Mouse (Mus musculus) liver, embryonic 14.5 days (tissue): ENCODE data around the gene Trim15. TPM values are rescaled to one million over a fixed set of nuclear protein-coding genes. Genes with fewer than 3 reads are reported as not detected.

ENCODE experiments used
- ATAC-seq: fragments of 200-750 bp; cut with Nextera tagmentation; 2 replicates; pipeline ENCODE4 v1.8.0; 2017; ENCODE audit warnings: moderate number of reproducible peaks, mild to moderate bottlenecking, moderate library complexity; ENCODE audit not compliant: insufficient read depth
- DNase-seq, 3 experiments: peaks; one replicate each; pipeline ENCODE4 v3.0.0-alpha.2; 2012 to 2013; ENCODE audit warnings: low read depth in 3 of 3, low spot score in 3 of 3
- H3K27ac ChIP-seq: fragments of 300-500 bp; sonication (generic); 2 replicates; pipeline ENCODE4 v1.5.1; 2014; ENCODE audit warnings: moderate library complexity, mild to moderate bottlenecking, control low read depth, inconsistent platforms
- H3K27me3 ChIP-seq: fragments of 300-500 bp; sonication (generic); 2 replicates; pipeline ENCODE4 v1.6.1; 2014; ENCODE audit warnings: mild to moderate bottlenecking, low read length, moderate library complexity; ENCODE audit not compliant: control insufficient read depth, insufficient read depth
- H3K36me3 ChIP-seq: fragments of 300-500 bp; sonication (generic); replicated peaks from 2 replicates; pipeline ENCODE4 v1.6.1; 2014; ENCODE audit warnings: low read depth; ENCODE audit not compliant: control insufficient read depth, insufficient read depth
- H3K4me1 ChIP-seq, 2 experiments: fragments of 200-500 bp in 1 of 2; fragments of 300-500 bp in 1 of 2; sonication (generic) in 1 of 2; replicated peaks; 2 replicates each; pipeline ENCODE4 v1.6.1; 2012 to 2014; ENCODE audit warnings: antibody characterized with exemption in 1 of 2, inconsistent platforms in 1 of 2, low read length in 1 of 2; ENCODE audit not compliant: control insufficient read depth in 2 of 2, insufficient read depth in 2 of 2
- H3K4me2 ChIP-seq: fragments of 300-500 bp; sonication (generic); 2 replicates; pipeline ENCODE4 v1.6.1; 2014; ENCODE audit warnings: low read depth, mild to moderate bottlenecking, control low read depth, moderate library complexity
- H3K4me3 ChIP-seq, 2 experiments: fragments of 200-500 bp in 1 of 2; fragments of 300-500 bp in 1 of 2; sonication (generic) in 1 of 2; 2 replicates each; pipeline ENCODE4 v1.5.1; 2012 to 2014; ENCODE audit warnings: low read depth in 2 of 2, low read length in 2 of 2, mild to moderate bottlenecking in 2 of 2, control low read depth in 1 of 2, inconsistent platforms in 1 of 2, moderate library complexity in 1 of 2; ENCODE audit not compliant: insufficient read depth in 1 of 2
- H3K9ac ChIP-seq: fragments of 300-500 bp; sonication (generic); replicated peaks from 2 replicates; pipeline ENCODE4 v1.6.1; 2014; ENCODE audit warnings: mild to moderate bottlenecking, control low read depth, moderate library complexity
- H3K9me3 ChIP-seq: fragments of 300-500 bp; sonication (generic); 2 replicates; pipeline ENCODE4 v1.6.1; 2016; ENCODE audit warnings: low read length, mixed read lengths; ENCODE audit not compliant: control insufficient read depth
- CTCF ChIP-seq: IDR thresholded peaks from 2 replicates; pipeline ENCODE4 v1.5.1; 2016; ENCODE audit warnings: antibody characterized with exemption, low read depth, control low read depth
- EP300 ChIP-seq: IDR thresholded peaks from 2 replicates; pipeline ENCODE4 v1.6.1; 2016; ENCODE audit warnings: antibody characterized with exemption, low read depth
- WGBS: fragments of 180-500 bp; shearing (Covaris S2); extraction: QIAGEN DNeasy Blood & Tissue Kit; methylation state at CpG from one replicate; pipeline ENCODE4 v1.1.7; 2014; ENCODE audit not compliant: insufficient replicate concordance; 5-methylcytosine and 5-hydroxymethylcytosine counted together
- polyA plus RNA-seq, 2 experiments: library from polyadenylated mRNA; depleted of rRNA in 1 of 2; stranded (reverse) in 1 of 2; unstranded in 1 of 2; fragments of >200 nt; fragmentation: Nextera tagmentation in 1 of 2; extraction: Ambion mirVana in 1 of 2; gene quantifications; 2 replicates each; pipeline versions ENCODE4 v1.2.1 to v1.2.3; 2012 to 2014

Gene Trim15
- polyA plus RNA-seq, 2 experiments, result 0.26 to 0.32 TPM

DNA sequence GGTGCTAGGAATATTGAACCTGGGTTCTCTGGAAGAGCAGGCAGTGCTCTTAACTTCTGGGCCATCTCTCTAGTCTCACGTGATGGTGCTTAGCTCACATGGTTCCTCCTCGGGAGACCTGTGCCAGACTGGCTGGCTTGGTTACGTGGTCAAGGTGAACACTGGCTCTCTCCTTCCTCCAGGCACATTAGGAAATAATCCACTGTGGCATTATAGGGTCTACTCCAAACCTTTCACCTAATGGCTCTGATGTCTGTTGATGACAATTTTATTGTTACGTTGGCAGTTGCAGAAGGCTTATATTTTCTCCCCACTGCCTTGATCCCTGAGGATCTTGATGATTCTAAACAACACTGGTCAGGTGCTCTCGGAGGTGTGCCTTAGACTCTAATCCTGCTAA is 18.1 kb downstream of the Trim15 start:
- no peak for TF ChIP-seq CTCF
- TF ChIP-seq EP300, result no peak
- Histone ChIP-seq H3K36me3 (no peaks in the 10 kb centered on the region), H3K4me1 (peaks cover 14 to 20% of the 10 kb centered on the region in 2 experiments), H3K4me2 (no peak overlapping the region), H3K27me3 (no peaks in the 10 kb centered on the region; the same call in 1 of the 2 replicates), H3K4me3 (no peak overlapping the region), H3K9ac (no peak overlapping the region), H3K9me3 (no peaks in the 10 kb centered on the region), H3K27ac (no peak overlapping the region)
- DNase-seq (no peak), ATAC-seq (no peak)
- WGBS, result 60% methylated on average over 5 of the region's 5 CpGs

DNA sequence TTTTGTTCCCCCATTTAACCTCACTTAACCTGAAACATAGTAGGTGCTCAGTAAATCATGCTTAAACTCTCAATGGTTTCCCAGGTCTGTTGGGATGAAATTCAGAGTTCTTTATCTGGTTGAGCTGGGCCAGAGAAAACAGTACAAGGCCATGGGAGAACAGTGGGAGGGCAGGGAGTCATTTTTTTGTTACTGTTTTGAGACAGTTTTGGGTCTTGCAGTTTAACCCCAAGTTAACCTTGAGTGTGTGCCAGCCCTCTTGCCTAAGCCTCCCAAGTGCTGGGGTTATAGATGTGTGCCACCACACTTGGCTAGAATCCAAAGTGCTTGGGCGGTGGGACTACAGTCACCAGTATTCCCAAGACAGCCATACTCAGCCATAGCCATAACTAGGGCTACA is 22.3 kb downstream of the Trim15 start:
- no peaks in the 10 kb centered on the region; the same call in 1 of the 2 replicates for H3K27me3 ChIP-seq
- no peaks in the 10 kb centered on the region for H3K9me3 ChIP-seq
- H3K9ac ChIP-seq, result no peak overlapping the region
- TF ChIP-seq CTCF (no peak), EP300 (no peak)
- H3K4me1 ChIP-seq, result peaks cover 23 to 29% of the 10 kb centered on the region in 2 experiments
- H3K4me2 ChIP-seq, result peak overlapping the region; percentile 57
- H3K36me3 ChIP-seq, result no peaks in the 10 kb centered on the region
- DNase-seq (no peak), ATAC-seq (no peak)
- H3K4me3 ChIP-seq, result no peak overlapping the region
- WGBS, result 48% methylated on average over 1 of the region's 1 CpGs
- H3K27ac ChIP-seq, result peak overlapping the region; percentile 25; the same call in 1 of the 2 replicates

GRCm38 (mm10) chr17:36844286-36844719 is 22.7 kb downstream of the Trim15 start:
- peak overlapping the region; percentile 25 for H3K27ac ChIP-seq

DNA sequence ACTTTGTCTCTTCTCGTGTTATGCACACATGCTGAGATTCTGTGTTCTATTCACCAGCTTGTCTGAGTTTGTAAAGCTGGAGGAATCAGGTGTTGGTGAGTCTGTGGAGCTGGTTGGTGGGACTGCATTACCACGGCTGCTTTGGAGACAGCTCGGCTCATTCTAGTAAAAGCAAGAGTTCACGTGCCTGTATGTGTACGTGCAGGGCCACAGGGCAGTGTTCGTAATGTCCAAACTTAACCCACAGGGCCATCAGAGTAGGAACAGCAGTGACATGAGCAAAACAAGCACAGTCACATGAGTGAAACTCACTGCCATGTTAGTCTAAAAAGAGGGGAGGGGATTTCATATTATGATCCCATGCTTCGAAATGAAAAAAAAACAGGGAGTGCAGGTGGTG is 23.3 kb downstream of the Trim15 start:
- no peak overlapping the region for H3K4me3 ChIP-seq
- peaks cover 23 to 29% of the 10 kb centered on the region in 2 experiments for H3K4me1 ChIP-seq
- no peaks in the 10 kb centered on the region for H3K36me3 ChIP-seq
- peak; percentile 44; the same call in 1 of the 2 replicates for ATAC-seq
- H3K27me3 ChIP-seq, result no peaks in the 10 kb centered on the region; the same call in 1 of the 2 replicates
- DNase-seq, result no peak
- WGBS, result 36% methylated on average over 7 of the region's 7 CpGs
- no peak for TF ChIP-seq CTCF
- no peak for TF ChIP-seq EP300
- H3K9me3 ChIP-seq, result no peaks in the 10 kb centered on the region
- H3K27ac ChIP-seq, result 0 out of 2 replicates have a peak overlapping the region, but pooled peaks have one; percentile 22
- H3K9ac ChIP-seq, result no peak overlapping the region
- H3K4me2 ChIP-seq, result peak overlapping the region; percentile 57

More at GRCm38 (mm10) chr17:36844286-36844719, 22.7 kb downstream of the Trim15 start:
- H3K4me3 ChIP-seq, result no peak overlapping the region
- DNase-seq (no peak), ATAC-seq (peak; percentile 82)
- H3K36me3 ChIP-seq, result no peaks in the 10 kb centered on the region
- no peaks in the 10 kb centered on the region; the same call in 1 of the 2 replicates for H3K27me3 ChIP-seq
- H3K4me2 ChIP-seq, result peak overlapping the region; percentile 57
- peaks cover 23 to 29% of the 10 kb centered on the region in 2 experiments for H3K4me1 ChIP-seq
- H3K9me3 ChIP-seq, result no peaks in the 10 kb centered on the region
- H3K9ac ChIP-seq, result peak overlapping the region; percentile 2; the same call in 1 of the 2 replicates
- TF ChIP-seq CTCF (no peak), EP300 (no peak; the same call in 1 of the 2 replicates)

- no peak overlapping the region for H3K4me2 ChIP-seq
- H3K36me3 ChIP-seq, result no peaks in the 10 kb centered on the region
- no peak overlapping the region for H3K9ac ChIP-seq
- ATAC-seq, result no peak
- no peaks in the 10 kb centered on the region for H3K9me3 ChIP-seq
- H3K4me1 ChIP-seq, result peaks cover 32 to 35% of the 10 kb centered on the region in 2 experiments
- H3K27ac ChIP-seq, result no peak overlapping the region
- no peak for TF ChIP-seq EP300
- TF ChIP-seq CTCF, result no peak
- H3K4me3 ChIP-seq, result no peak overlapping the region
- DNase-seq, result no peak
- no peaks in the 10 kb centered on the region for H3K27me3 ChIP-seq
Observed at GRCm38 (mm10) chr17:36840961-36841445, 26.0 kb downstream of the Trim15 start.
